Mouse (Mus musculus): ENCODE data around the gene Gm20822. TPM values are rescaled to one million over a fixed set of nuclear protein-coding genes. Genes with fewer than 3 reads are reported as not detected.
"Not testable (repeated sequence)": the region's sequence is repeated elsewhere in the genome, so short reads cannot be mapped to it uniquely, and the experiment has no call there.

The Gm20822 gene
- not detected in 2 replicates for polyA plus RNA-seq (2014; fragmentation: Nextera tagmentation; extraction: Ambion mirVana)

GRCm38 (mm10) chrY:15884671-15885070 lies at the start of gene Gm20822:
Gene Gm20822 (minus strand): TSS chrY:15884771.
- not testable (repeated sequence) for H3K36me3 ChIP-seq (ENCODE audit: control insufficient read depth, insufficient read depth, low read length); H3K4me1 ChIP-seq (ENCODE audit: control insufficient read depth, insufficient read depth, low read length); H3K27me3 ChIP-seq (replicated peaks; ENCODE audit: control insufficient read depth, insufficient read depth, low read length); H3K9me3 ChIP-seq (replicated peaks; ENCODE audit: control insufficient read depth, low read length); H3K4me3 ChIP-seq (ENCODE audit: low read depth, low read length); H3K27ac ChIP-seq (ENCODE audit: low read depth, low read length); H3K9ac ChIP-seq (ENCODE audit: low read length); DNase-seq (ENCODE audit: low spot score); H3K4me2 ChIP-seq (ENCODE audit: low read length); ATAC-seq
- WGBS: no CpG with 5 or more reads among the region's 3 CpGs

Data from forebrain, embryonic 14.5 days (tissue).